Mouse (Mus musculus) gastrocnemius, postnatal 25 days (tissue): ENCODE data around the gene Lrch4. TPM values are rescaled to one million over a fixed set of nuclear protein-coding genes. Genes with fewer than 3 reads are reported as not detected.

Source experiments
- DNase-seq: peaks from one replicate; pipeline ENCODE4 v3.0.0; 2022
- total RNA-seq, 2 experiments: library from RNA; stranded (reverse); gene quantifications; 1 replicate in 1 of 2; 2 replicates in 1 of 2; pipeline ENCODE4 v1.2.3; 2021

Gene Lrch4
- total RNA-seq, 2 experiments from 2014 or later: 13.9 to 15.4 TPM

DNA sequence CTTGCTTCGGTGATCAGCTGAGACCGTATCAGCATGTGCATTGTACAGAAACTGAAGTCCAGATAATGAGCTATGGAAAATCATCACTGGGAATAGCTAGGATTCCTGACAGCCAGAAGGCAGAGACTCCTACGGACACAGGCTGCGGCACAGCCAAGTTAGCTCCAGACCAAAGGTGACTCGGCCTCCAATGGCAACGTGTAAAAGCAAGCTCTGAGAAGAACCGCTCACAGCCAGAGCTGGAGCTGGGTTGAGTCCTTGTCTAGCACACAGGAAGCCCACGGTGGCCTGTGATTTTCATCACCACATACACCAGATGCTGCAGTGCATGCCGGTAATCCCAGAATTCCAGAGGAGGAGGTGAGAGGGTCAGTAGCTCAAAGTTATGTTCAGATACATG, 61.6 kb downstream of the Lrch4 start:
- no peak for DNase-seq

Other genes with a start within 250 kb of the Lrch4 start
- under 1 TPM in 1 of 2 experiments, not detected in 1; 0.08 TPM for gene Zan, start 152.1 kb upstream of the Lrch4 start, total RNA-seq
- gene Pop7, start 126.6 kb upstream of the Lrch4 start, total RNA-seq: 1 to 10 TPM; 9.7 to 9.9 TPM
- gene Gigyf1, start 110.6 kb upstream of the Lrch4 start, total RNA-seq: 10 to 100 TPM; 15.2 to 17.5 TPM
- not detected for gene Epo, start 95.9 kb upstream of the Lrch4 start, total RNA-seq
- 100 to 1,000 TPM; 129 to 130 TPM for gene Gnb2, start 95.6 kb upstream of the Lrch4 start, total RNA-seq
- not detected for gene Actl6b, start 75.6 kb upstream of the Lrch4 start, total RNA-seq
- gene Tfr2, start 59.3 kb upstream of the Lrch4 start, total RNA-seq: not detected
- gene Mospd3, start 28.1 kb upstream of the Lrch4 start, total RNA-seq: 10 to 100 TPM; 12.5 to 12.8 TPM
- 100 to 1,000 TPM in 1 of 2 experiments, 10 to 100 TPM in 1; 79.0 to 112 TPM for gene Pcolce, start 15.3 kb upstream of the Lrch4 start, total RNA-seq
- under 1 TPM; 0.16 to 0.18 TPM for gene Fbxo24, start 119 bp upstream of the Lrch4 start, total RNA-seq
- 1 to 10 TPM; 2.9 to 3.9 TPM for gene Gm20605, start 54 bp downstream of the Lrch4 start, total RNA-seq
- 1 to 10 TPM; 1.8 to 2.7 TPM for gene Sap25, start 12.2 kb downstream of the Lrch4 start, total RNA-seq
- 1 to 10 TPM in 1 of 2 experiments, under 1 TPM in 1; 0.36 to 1.5 TPM for gene Irs3, start 16.6 kb downstream of the Lrch4 start, total RNA-seq
- 1 to 10 TPM; 3.3 to 4.7 TPM for gene Agfg2, start 55.6 kb downstream of the Lrch4 start, total RNA-seq
- gene Nyap1, start 112.5 kb downstream of the Lrch4 start, total RNA-seq: under 1 TPM; 0.10 to 0.35 TPM
- gene Tsc22d4, start 116.6 kb downstream of the Lrch4 start, total RNA-seq: 10 to 100 TPM; 57.8 to 59.1 TPM
- 1 to 10 TPM; 7.1 to 8.9 TPM for gene Ppp1r35, start 149.7 kb downstream of the Lrch4 start, total RNA-seq
- gene Mepce, start 158.5 kb downstream of the Lrch4 start, total RNA-seq: 10 to 100 TPM; 14.7 to 20.1 TPM
- gene Zcwpw1, start 158.7 kb downstream of the Lrch4 start, total RNA-seq: under 1 TPM in 1 of 2 experiments, not detected in 1; 0.35 TPM
- under 1 TPM; 0.13 to 0.40 TPM for gene Pilra, start 207.2 kb downstream of the Lrch4 start, total RNA-seq
- gene Pilrb1, start 229.0 kb downstream of the Lrch4 start, total RNA-seq: under 1 TPM in 1 of 2 experiments, not detected in 1; 0.88 TPM
- under 1 TPM; 0.28 to 0.54 TPM for gene Pilrb2, start 242.7 kb downstream of the Lrch4 start, total RNA-seq